Mouse (Mus musculus) adrenal gland, postnatal 10 days (tissue): ENCODE results near the gene Naip6. TPM values are rescaled to one million over a fixed set of nuclear protein-coding genes. Genes with fewer than 3 reads are reported as not detected.
"Not testable (repeated sequence)": the region's sequence is repeated elsewhere in the genome, so short reads cannot be mapped to it uniquely, and the experiment has no call there.

ENCODE experiments used
- DNase-seq: peaks from one replicate; pipeline ENCODE4 v3.0.0; 2021; ENCODE audit warnings: mixed read lengths
- long read RNA-seq, 2 experiments: library from polyadenylated mRNA; stranded (forward); transcript quantifications; one replicate each; pipeline ENCODE4 v2.0.0; 2021
- total RNA-seq, 2 experiments: library from RNA; stranded (reverse); gene quantifications; 2 replicates each; pipeline ENCODE4 v1.2.3; 2021

The Naip6 gene
- under 1 TPM; 0.57 to 0.61 TPM for total RNA-seq
- long read RNA-seq, experiment 1 = 0 reads
- long read RNA-seq, experiment 2 = 0 reads

- not testable (repeated sequence) for DNase-seq
These were observed at the start of gene Naip6 for GRCm38 (mm10) chr13:100317256-100317893. Naip6 (minus strand) TSS chr13:100317674.

- DNase-seq = not testable (repeated sequence)
These were observed 34.8 kb upstream of the Naip6 start for GRCm38 (mm10) chr13:100352315-100352714.

- not testable (repeated sequence) for DNase-seq
These were observed 32.2 kb upstream of the Naip6 start for GRCm38 (mm10) chr13:100349510-100350173.

GRCm38 (mm10) chr13:100341822-100342221 lies 24.3 kb upstream of the Naip6 start:
- DNase-seq = no peak

DNA sequence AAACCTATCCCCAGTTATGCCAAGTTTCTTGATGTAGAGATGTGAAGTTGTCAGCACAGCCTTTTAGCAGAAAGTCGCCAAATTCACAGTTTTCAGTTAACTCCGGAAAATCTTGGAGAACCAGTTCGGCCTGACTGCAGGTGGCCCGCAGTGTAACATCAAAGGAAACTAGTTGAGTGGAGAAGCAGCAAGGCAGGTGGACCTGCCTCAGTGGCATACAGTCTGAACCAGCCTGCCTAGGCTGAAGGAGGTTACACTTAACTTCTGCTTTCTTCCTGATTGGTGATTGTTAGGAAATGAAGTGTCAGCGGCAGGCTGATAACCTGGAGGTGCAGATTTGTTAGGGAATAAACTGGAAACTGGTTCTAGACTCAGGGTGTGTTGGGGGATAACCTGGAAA lies 14.3 kb upstream of the Naip6 start:
- DNase-seq = not testable (repeated sequence)

- not testable (repeated sequence) for DNase-seq
These were observed 11.4 kb upstream of the Naip6 start for GRCm38 (mm10) chr13:100328899-100329298.

- not testable (repeated sequence) for DNase-seq
These were observed 10.6 kb upstream of the Naip6 start for GRCm38 (mm10) chr13:100328029-100328428.

GRCm38 (mm10) chr13:100322266-100322837 lies 4.9 kb upstream of the Naip6 start:
- DNase-seq = not testable (repeated sequence)

DNA sequence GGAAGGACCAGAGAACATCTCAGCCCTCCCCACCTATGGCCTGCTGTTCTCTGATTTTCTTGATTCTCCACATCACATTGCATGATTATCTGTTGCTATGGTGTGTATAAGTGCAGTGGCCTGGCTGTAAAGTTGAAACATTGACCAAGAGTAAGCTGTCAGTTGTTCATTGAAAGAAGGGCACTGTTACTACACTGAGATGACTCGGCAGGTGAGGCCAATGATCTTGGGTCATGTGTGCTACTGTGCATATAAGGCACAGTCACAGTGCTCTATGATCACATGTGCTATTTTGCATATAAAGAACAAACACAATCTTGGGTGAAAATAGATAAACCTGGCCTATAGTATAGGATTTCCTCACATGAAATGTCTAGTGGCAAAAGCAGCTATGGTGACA lies 32.9 kb downstream of the Naip6 start:
- no peak for DNase-seq

DNA sequence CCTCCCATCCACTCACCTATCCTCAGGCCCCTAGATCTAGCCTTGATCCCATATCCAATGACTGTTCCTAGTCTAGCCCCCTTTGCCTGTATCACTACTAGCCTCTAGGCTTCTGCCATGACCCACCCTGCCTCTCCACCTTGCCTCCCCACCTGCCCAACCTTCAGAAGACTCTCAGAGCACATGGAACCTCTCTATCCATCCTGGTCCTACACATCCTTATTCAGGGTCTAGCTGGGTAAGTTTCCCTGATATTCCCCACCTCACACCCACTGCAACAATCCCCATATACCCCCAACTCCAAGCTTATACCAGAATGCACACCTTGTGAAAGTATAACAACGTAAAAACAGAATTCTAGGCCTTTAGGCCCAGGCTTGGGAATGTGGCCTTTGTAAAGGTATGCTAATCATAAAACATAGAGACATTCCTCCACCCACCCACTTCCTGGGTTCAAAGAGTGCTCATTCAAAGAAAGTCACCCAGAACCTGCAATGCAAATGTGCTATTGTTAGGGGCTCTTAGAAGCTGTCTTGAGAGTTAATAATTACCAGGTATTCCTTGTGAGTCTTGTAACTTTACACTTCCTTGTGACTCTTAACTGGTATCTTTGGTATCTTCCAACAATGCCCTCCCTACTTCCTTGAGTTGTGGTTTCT lies 45.9 kb downstream of the Naip6 start:
- DNase-seq = not testable (repeated sequence)

GRCm38 (mm10) chr13:100256996-100257395 lies 60.5 kb downstream of the Naip6 start:
- not testable (repeated sequence) for DNase-seq

DNA sequence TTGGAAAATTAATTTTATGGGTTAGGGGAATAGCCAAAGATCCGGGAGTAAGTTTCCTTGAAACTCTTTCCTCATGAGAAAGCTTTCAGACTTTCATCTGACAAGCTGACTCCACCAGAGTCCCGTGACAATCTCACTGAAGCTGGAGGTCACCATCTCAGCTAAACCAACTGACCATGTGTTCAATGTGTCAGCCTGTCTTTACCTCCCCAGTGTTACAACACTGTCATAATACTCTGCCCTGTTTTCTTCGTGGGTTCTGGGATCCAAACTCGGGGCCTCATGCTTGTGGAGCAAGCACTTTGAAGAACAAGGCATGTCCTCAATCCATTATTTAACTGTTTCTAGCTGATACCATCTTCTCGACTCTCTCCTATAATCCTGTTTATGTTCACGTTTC lies 61.5 kb downstream of the Naip6 start:
- DNase-seq = not testable (repeated sequence)

- DNase-seq = not testable (repeated sequence)
These were observed 65.6 kb downstream of the Naip6 start for GRCm38 (mm10) chr13:100251897-100252296.

DNA sequence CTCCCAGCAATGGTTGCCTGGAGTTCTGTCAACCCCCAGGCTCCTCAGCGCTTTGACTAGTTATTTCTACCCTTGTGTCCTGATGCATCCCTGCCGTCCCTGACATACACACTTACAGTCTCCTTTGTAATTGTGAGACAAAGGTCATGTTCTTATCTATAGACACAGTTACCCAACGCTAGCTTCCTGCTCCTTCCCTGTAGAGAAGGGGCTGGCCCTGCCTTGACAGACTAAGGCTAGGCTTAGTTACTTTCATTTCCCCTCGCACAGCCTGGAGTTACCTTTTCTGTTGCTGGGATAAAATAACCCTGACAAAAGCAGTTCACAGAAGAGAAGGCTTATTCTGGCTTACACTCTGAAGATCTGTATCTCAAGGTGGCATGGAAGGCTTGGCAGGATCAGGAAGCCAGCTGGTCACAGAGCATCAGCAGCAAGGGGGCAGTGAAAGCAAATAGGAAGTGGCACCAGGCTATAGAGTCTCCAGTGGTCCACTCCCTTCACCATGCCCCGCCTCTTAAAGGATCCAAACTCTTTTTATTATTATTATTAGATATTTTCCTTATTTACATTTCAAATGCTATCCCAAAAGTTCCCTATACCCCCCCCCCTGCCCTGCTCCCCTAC lies 70.5 kb downstream of the Naip6 start:
- not testable (repeated sequence) for DNase-seq

DNA sequence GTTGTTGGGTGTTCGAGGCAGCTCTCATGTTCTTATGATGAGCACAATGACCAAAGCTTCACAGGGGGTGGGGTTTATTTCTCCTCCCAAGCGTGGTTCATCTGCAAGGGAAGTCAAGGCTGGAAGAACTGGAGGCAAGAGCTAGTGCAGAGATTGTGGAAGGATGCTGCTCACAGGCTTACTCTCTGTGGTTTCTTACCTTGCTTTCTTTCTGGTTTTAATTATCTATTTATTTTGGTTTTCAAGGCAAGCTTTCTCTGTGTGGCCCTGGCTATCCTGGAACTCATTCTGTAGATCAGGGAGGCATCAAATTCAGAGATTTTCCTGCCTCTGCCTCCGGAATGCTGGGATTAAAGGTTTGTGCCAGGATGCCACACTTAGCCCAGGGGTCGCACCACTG lies 71.3 kb downstream of the Naip6 start, which contains the start of gene Naip5:
Gene Naip5, minus strand, starts transcription at position 101 of the 400 bp plus-strand sequence.
- DNase-seq = not testable (repeated sequence)

GRCm38 (mm10) chr13:100243702-100244101 lies 73.8 kb downstream of the Naip6 start:
- DNase-seq = peak; percentile 12

Other genes starting within 250 kb of the Naip6 start
- 10 to 100 TPM; 31.8 to 32.9 TPM for gene Bdp1, start 213.6 kb downstream of the Naip6 start, total RNA-seq
- 10 to 100 TPM; 25.9 to 29.3 TPM for gene Serf1, start 209.7 kb downstream of the Naip6 start, total RNA-seq
- 10 to 100 TPM; 32.8 to 33.7 TPM for gene Smn1, start 192.8 kb downstream of the Naip6 start, total RNA-seq
- 1 to 10 TPM; 1.2 to 1.4 TPM for gene Naip2, start 115.6 kb downstream of the Naip6 start, total RNA-seq
- 1 to 10 TPM; 1.7 to 2.7 TPM for gene Naip5, start 71.4 kb downstream of the Naip6 start, total RNA-seq
- gene Naip1, start 135.2 kb upstream of the Naip6 start, total RNA-seq = under 1 TPM; 0.09 to 0.15 TPM
- gene Gtf2h2, start 174.9 kb upstream of the Naip6 start, total RNA-seq = 10 to 100 TPM; 32.7 to 35.0 TPM
- gene Ocln, start 235.0 kb upstream of the Naip6 start, total RNA-seq = 1 to 10 TPM; 8.0 to 8.3 TPM